Mouse (Mus musculus): ENCODE data around the gene Ptcra. TPM values are rescaled to one million over a fixed set of nuclear protein-coding genes. Genes with fewer than 3 reads are reported as not detected.

Gene Ptcra
- polyA plus RNA-seq, 1 experiment from 2014 or later, result not detected

Other genes starting within 250 kb of the Ptcra start
- gene Cul9, start 217.3 kb downstream of the Ptcra start, polyA plus RNA-seq (2015; fragmentation: Nextera tagmentation; extraction: Ambion mirVana), result 19.7 and 25.1 TPM in 2 replicates
- gene Srf, start 207.5 kb downstream of the Ptcra start, polyA plus RNA-seq (2015; fragmentation: Nextera tagmentation; extraction: Ambion mirVana), result 3.5 and 3.6 TPM in 2 replicates
- 25.9 and 36.1 TPM in 2 replicates for gene Ptk7, start 134.2 kb downstream of the Ptcra start, polyA plus RNA-seq (2015; fragmentation: Nextera tagmentation; extraction: Ambion mirVana)
- gene Klc4, start 117.7 kb downstream of the Ptcra start, polyA plus RNA-seq (2015; fragmentation: Nextera tagmentation; extraction: Ambion mirVana), result 32.3 and 34.1 TPM in 2 replicates
- gene Mrpl2, start 117.5 kb downstream of the Ptcra start, polyA plus RNA-seq (2015; fragmentation: Nextera tagmentation; extraction: Ambion mirVana), result 64.5 and 73.7 TPM in 2 replicates
- gene Cul7, start 113.4 kb downstream of the Ptcra start, polyA plus RNA-seq (2015; fragmentation: Nextera tagmentation; extraction: Ambion mirVana), result 39.9 and 45.4 TPM in 2 replicates
- 51.4 and 54.8 TPM in 2 replicates for gene Rrp36, start 89.4 kb downstream of the Ptcra start, polyA plus RNA-seq (2015; fragmentation: Nextera tagmentation; extraction: Ambion mirVana)
- gene Mea1, start 84.9 kb downstream of the Ptcra start, polyA plus RNA-seq (2015; fragmentation: Nextera tagmentation; extraction: Ambion mirVana), result 317 and 353 TPM in 2 replicates
- gene Klhdc3, start 82.8 kb downstream of the Ptcra start, polyA plus RNA-seq (2015; fragmentation: Nextera tagmentation; extraction: Ambion mirVana), result 176 and 179 TPM in 2 replicates
- 102 and 112 TPM in 2 replicates for gene Ppp2r5d, start 58.6 kb downstream of the Ptcra start, polyA plus RNA-seq (2015; fragmentation: Nextera tagmentation; extraction: Ambion mirVana)
- 23.0 and 25.7 TPM in 2 replicates for gene Pex6, start 52.2 kb downstream of the Ptcra start, polyA plus RNA-seq (2015; fragmentation: Nextera tagmentation; extraction: Ambion mirVana)
- 1.1 and 1.7 TPM in 2 replicates for gene Gnmt, start 34.5 kb downstream of the Ptcra start, polyA plus RNA-seq (2015; fragmentation: Nextera tagmentation; extraction: Ambion mirVana)
- gene Cnpy3, start 11.5 kb downstream of the Ptcra start, polyA plus RNA-seq (2015; fragmentation: Nextera tagmentation; extraction: Ambion mirVana), result 71.4 and 78.0 TPM in 2 replicates
- 49.8 and 57.2 TPM in 2 replicates for gene 2310039H08Rik, start 8.9 kb upstream of the Ptcra start, polyA plus RNA-seq (2015; fragmentation: Nextera tagmentation; extraction: Ambion mirVana)
- gene Rpl7l1, start 19.0 kb upstream of the Ptcra start, polyA plus RNA-seq (2015; fragmentation: Nextera tagmentation; extraction: Ambion mirVana), result 75.5 and 80.4 TPM in 2 replicates
- 6.0 and 6.2 TPM in 2 replicates for gene Bicral, start 94.8 kb upstream of the Ptcra start, polyA plus RNA-seq (2015; fragmentation: Nextera tagmentation; extraction: Ambion mirVana)
- gene Tbcc, start 127.0 kb upstream of the Ptcra start, polyA plus RNA-seq (2015; fragmentation: Nextera tagmentation; extraction: Ambion mirVana), result 52.6 and 53.6 TPM in 2 replicates
- not detected in 2 replicates for gene Prph2, start 146.7 kb upstream of the Ptcra start, polyA plus RNA-seq (2015; fragmentation: Nextera tagmentation; extraction: Ambion mirVana)
- gene Ubr2, start 246.8 kb upstream of the Ptcra start, polyA plus RNA-seq (2015; fragmentation: Nextera tagmentation; extraction: Ambion mirVana), result 12.6 and 13.6 TPM in 2 replicates